Mouse (Mus musculus) thymus, adult 2 months (tissue): ENCODE data around the gene Ccdc170. TPM values are rescaled to one million over a fixed set of nuclear protein-coding genes. Genes with fewer than 3 reads are reported as not detected.
"Not testable (repeated sequence)": the region's sequence is repeated elsewhere in the genome, so short reads cannot be mapped to it uniquely, and the experiment has no call there.

ENCODE experiments used
- DNase-seq: peaks from one replicate; pipeline ENCODE4 v3.0.0; 2021
- H3K27ac ChIP-seq: fragments of 200-500 bp; 2 replicates; pipeline ENCODE4 v1.5.1; 2012; ENCODE audit warnings: low read length, control low read depth; ENCODE audit not compliant: control insufficient read depth, insufficient read depth
- H3K27me3 ChIP-seq: fragments of 200-500 bp; 2 replicates; pipeline ENCODE4 v1.6.1; 2012; ENCODE audit warnings: mild to moderate bottlenecking, low read length, moderate library complexity, mixed read lengths; ENCODE audit not compliant: control insufficient read depth, insufficient read depth
- H3K36me3 ChIP-seq: fragments of 200-500 bp; 2 replicates; pipeline ENCODE4 v1.6.1; 2012; ENCODE audit warnings: mild to moderate bottlenecking, low read length, moderate library complexity; ENCODE audit not compliant: control insufficient read depth, insufficient read depth
- H3K4me1 ChIP-seq: fragments of 200-500 bp; replicated peaks from 2 replicates; pipeline ENCODE4 v1.6.1; 2012; ENCODE audit warnings: low read length; ENCODE audit not compliant: control insufficient read depth, insufficient read depth
- H3K4me3 ChIP-seq: fragments of 200-500 bp; 2 replicates; pipeline ENCODE4 v1.5.1; 2012; ENCODE audit warnings: mild to moderate bottlenecking, low read length, control low read depth, moderate library complexity; ENCODE audit not compliant: control insufficient read depth, insufficient read depth
- CTCF ChIP-seq: fragments of 200-500 bp; IDR thresholded peaks from 2 replicates; pipeline ENCODE4 v1.5.1; 2012; ENCODE audit warnings: mild to moderate bottlenecking, control low read depth, low read length, moderate library complexity, borderline replicate concordance; ENCODE audit not compliant: control insufficient read depth, poor library complexity, insufficient read depth; ENCODE audit errors: extremely low read depth
- POLR2A ChIP-seq: fragments of 200-500 bp; IDR thresholded peaks from 2 replicates; pipeline ENCODE4 v1.6.1; 2012; ENCODE audit warnings: mild to moderate bottlenecking, low read length, control low read depth, moderate library complexity; ENCODE audit not compliant: control insufficient read depth, poor library complexity, insufficient read depth; ENCODE audit errors: extremely low read depth
- WGBS: fragments of 180-500 bp; shearing (Covaris S2); methylation state at CpG from one replicate; pipeline ENCODE4 v1.1.7; 2018; 5-methylcytosine and 5-hydroxymethylcytosine counted together
- polyA plus RNA-seq: library from polyadenylated mRNA; depleted of rRNA; stranded (reverse); fragments of >200 nt; gene quantifications from 2 replicates; pipeline ENCODE4 v1.2.3, GENCODE M21; 2012; rRNA removed

Ccdc170 gene
- 0.24 and 0.33 TPM in 2 replicates for polyA plus RNA-seq

GRCm38 (mm10) chr10:4482355-4482754 lies at the start of gene Ccdc170:
Gene Ccdc170 (plus strand): TSS chr10:4482502.
- TF ChIP-seq POLR2A (no peak), CTCF (no peak)
- Histone ChIP-seq H3K4me1 (no peaks in the 10 kb centered on the region), H3K27ac (no peak within 1 kb of the TSS), H3K27me3 (no peaks in the 10 kb centered on the region), H3K4me3 (no peak within 1 kb of the TSS), H3K36me3 (no peaks in the 10 kb centered on the region)
- DNase-seq: no peak
- WGBS: 95% methylated on average over 11 of the region's 11 CpGs

- TF ChIP-seq CTCF (no peak), POLR2A (no peak)
- DNase-seq: peak; percentile 20
- Histone ChIP-seq H3K4me3 (peak overlapping the region; percentile 74), H3K27ac (peak overlapping the region; percentile 92), H3K27me3 (no peaks in the 10 kb centered on the region), H3K4me1 (peaks cover 9% of the 10 kb centered on the region), H3K36me3 (peaks cover 3% of the 10 kb centered on the region)
- WGBS: 5% methylated on average over 19 of the region's 19 CpGs
Measured at GRCm38 (mm10) chr10:4432996-4433755, 49.1 kb upstream of the Ccdc170 start.

GRCm38 (mm10) chr10:4433871-4434270 lies 48.4 kb upstream of the Ccdc170 start:
- H3K36me3 ChIP-seq: not testable (repeated sequence)
- WGBS: 73% methylated on average over 2 of the region's 2 CpGs

GRCm38 (mm10) chr10:4435416-4435815 lies 46.9 kb upstream of the Ccdc170 start:
- DNase-seq: no peak
- TF ChIP-seq CTCF: no peak
- no peak for TF ChIP-seq POLR2A
- peaks cover 19% of the 10 kb centered on the region for H3K36me3 ChIP-seq
- no peaks in the 10 kb centered on the region for H3K27me3 ChIP-seq
- 63% methylated on average over 3 of the region's 3 CpGs for WGBS
- H3K4me1 ChIP-seq: peaks cover 9% of the 10 kb centered on the region
- H3K4me3 ChIP-seq: no peak overlapping the region
- H3K27ac ChIP-seq: no peak overlapping the region

More at GRCm38 (mm10) chr10:4433871-4434270, 48.4 kb upstream of the Ccdc170 start:
- H3K27ac ChIP-seq, H3K27me3 ChIP-seq, DNase-seq, H3K4me3 ChIP-seq, H3K4me1 ChIP-seq: not testable (repeated sequence)

- no peak for DNase-seq
- TF ChIP-seq CTCF (no peak), POLR2A (no peak)
- Histone ChIP-seq H3K4me3 (no peak overlapping the region), H3K36me3 (peaks cover 34% of the 10 kb centered on the region), H3K27ac (no peak overlapping the region), H3K4me1 (no peaks in the 10 kb centered on the region), H3K27me3 (no peaks in the 10 kb centered on the region)
- 27% methylated on average over 4 of the region's 4 CpGs for WGBS
Measured at GRCm38 (mm10) chr10:4456409-4456808, 25.9 kb upstream of the Ccdc170 start.

GRCm38 (mm10) chr10:4460201-4460600 lies 22.1 kb upstream of the Ccdc170 start:
- H3K27ac ChIP-seq: no peak overlapping the region
- WGBS: 91% methylated on average over 2 of the region's 2 CpGs

GRCm38 (mm10) chr10:4465799-4466198 lies 16.5 kb upstream of the Ccdc170 start:
- no peak overlapping the region for H3K4me3 ChIP-seq
- no peaks in the 10 kb centered on the region for H3K27me3 ChIP-seq
- DNase-seq: no peak
- no peaks in the 10 kb centered on the region for H3K36me3 ChIP-seq
- no peak overlapping the region for H3K27ac ChIP-seq
- TF ChIP-seq CTCF (no peak), POLR2A (no peak)
- H3K4me1 ChIP-seq: no peaks in the 10 kb centered on the region
- 97% methylated on average over 7 of the region's 7 CpGs for WGBS

More at GRCm38 (mm10) chr10:4460201-4460600, 22.1 kb upstream of the Ccdc170 start:
- H3K4me3 ChIP-seq: no peak overlapping the region
- TF ChIP-seq POLR2A (no peak), CTCF (no peak)
- H3K36me3 ChIP-seq: peaks cover 8% of the 10 kb centered on the region
- no peaks in the 10 kb centered on the region for H3K4me1 ChIP-seq
- no peaks in the 10 kb centered on the region for H3K27me3 ChIP-seq
- no peak for DNase-seq
